Comparison of ENCODE assay signal across 8 mouse cellular contexts in the genomic region with DNA sequence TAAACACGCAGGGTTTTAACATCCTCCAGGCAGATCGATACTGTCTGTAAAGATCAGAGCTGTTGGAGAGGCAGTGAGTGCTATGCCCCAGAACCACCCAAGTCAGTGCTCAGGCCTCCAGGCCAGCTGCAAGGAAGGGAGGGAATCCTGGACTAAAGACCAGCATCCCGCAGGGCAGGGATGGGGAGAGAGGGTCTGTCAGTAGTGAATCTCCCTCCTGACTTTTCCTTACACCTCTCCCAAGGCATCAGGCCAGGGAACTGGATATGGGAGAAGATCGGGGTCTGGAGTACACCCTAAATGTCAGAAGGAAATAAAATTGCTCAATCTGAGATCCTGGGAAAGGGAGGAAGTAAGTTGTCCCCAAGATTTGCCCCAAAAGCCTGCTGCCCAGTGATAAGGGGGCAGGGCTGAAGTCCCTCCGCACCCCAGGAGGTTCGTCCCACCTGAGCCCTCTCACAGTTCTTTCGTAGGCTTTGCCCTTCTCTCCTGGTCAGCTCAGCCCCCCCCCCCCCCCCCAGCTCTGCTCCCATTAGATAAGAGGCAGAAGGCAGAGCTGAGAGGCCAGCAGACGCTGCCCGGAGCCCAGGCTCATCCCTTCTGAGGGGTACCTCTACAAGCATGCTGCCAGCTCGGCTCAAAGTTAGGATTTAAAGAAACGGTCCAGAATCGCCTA. TPM values are rescaled to one million over a fixed set of nuclear protein-coding genes. Genes with fewer than 3 reads are reported as not detected.
DNase-seq lines count a peak whose midpoint lies in the region; ATAC-seq and TF ChIP-seq lines count a peak whose summit lies in the region.

No protein-coding gene starts in this region.

- no peaks in the 10 kb centered on the region for H3K27me3 ChIP-seq in spleen, adult 2 months (ENCODE audit: control insufficient read depth, insufficient read depth, low read length)
- peaks cover 27% of the 10 kb centered on the region for H3K27me3 ChIP-seq in heart, embryonic 16.5 days (ENCODE audit: control insufficient read depth, insufficient read depth, low read length)

- no peaks in the 10 kb centered on the region for H3K36me3 ChIP-seq in spleen, adult 2 months (ENCODE audit: control insufficient read depth, insufficient read depth, low read length)
- no peaks in the 10 kb centered on the region for H3K36me3 ChIP-seq in heart, embryonic 16.5 days (ENCODE audit: control insufficient read depth, insufficient read depth)
- no peaks in the 10 kb centered on the region for H3K36me3 ChIP-seq in macrophage (ENCODE audit: inconsistent target)

- H3K4me3 ChIP-seq in spleen, adult 2 months (ENCODE audit: extremely low read depth, insufficient read depth, insufficient read length) = peak overlapping the region; percentile 60
- H3K4me3 ChIP-seq in heart, embryonic 16.5 days (ENCODE audit: low read length) = peak overlapping the region; percentile 55
- peak overlapping the region; percentile 32 for H3K4me3 ChIP-seq in macrophage (ENCODE audit: inconsistent target)

- H3K9me3 ChIP-seq in heart, embryonic 16.5 days (replicated peaks; ENCODE audit: control insufficient read depth, low read length) = no peaks in the 10 kb centered on the region

- 34% methylated on average over 12 of the region's 12 CpGs for WGBS in spleen, adult 2 months
- 19% methylated on average over 12 of the region's 12 CpGs for WGBS in heart, embryonic 16.5 days
- WGBS in macrophage (ENCODE audit: missing documents) = 25% methylated on average over 12 of the region's 12 CpGs

- no peak overlapping the region for H3K27ac ChIP-seq in spleen, adult 2 months (ENCODE audit: insufficient read depth, low read length)
- no peak overlapping the region for H3K27ac ChIP-seq in heart, embryonic 16.5 days (ENCODE audit: low read length)
- H3K27ac ChIP-seq in macrophage = no peak overlapping the region

- H3K4me1 ChIP-seq in spleen, adult 2 months (ENCODE audit: control insufficient read depth, insufficient read depth, insufficient read length) = no peaks in the 10 kb centered on the region
- H3K4me1 ChIP-seq in heart, embryonic 16.5 days (ENCODE audit: control insufficient read depth, insufficient read depth, low read length) = peaks cover 12% of the 10 kb centered on the region

- TF ChIP-seq CTCF in spleen, adult 2 months (IDR thresholded peaks at IDR 0.05; ENCODE audit: extremely low read depth, insufficient read depth, insufficient read length, insufficient replicate concordance) = no peak

- H3K9ac ChIP-seq in heart, embryonic 16.5 days (ENCODE audit: low read length) = peak overlapping the region; percentile 58

- DNase-seq in spleen, adult 2 months (ENCODE audit: low read depth in 1 of 2, low spot score in 2 of 2) = no peak
- DNase-seq in spleen, postnatal 36 days (ENCODE audit: low spot score in 2 of 2) = no peak
- peak; percentile 23 for DNase-seq in yolk sac, embryonic 10.5 days (ENCODE audit: low spot score)
- DNase-seq in cerebellum, postnatal 25 days = no peak
- DNase-seq in cerebellum, adult 18-20 months = no peak
- DNase-seq in right cerebral cortex, postnatal 14 days = no peak

- H3K79me2 ChIP-seq in macrophage (ENCODE audit: inconsistent target) = no peaks in the 10 kb centered on the region

- no peak for ATAC-seq in heart, embryonic 16.5 days (replicated peaks; ENCODE audit: extremely low read depth, insufficient read depth, low FRiP score)

- peak overlapping the region; percentile 77 for H3K4me2 ChIP-seq in heart, embryonic 16.5 days (ENCODE audit: low read depth, low read length)

- no peak for TF ChIP-seq POLR2A in spleen, adult 2 months (IDR thresholded peaks at IDR 0.05; ENCODE audit: low read depth, low read length)

RNA-seq across cellular contexts. Expression of gene Prokr1, which starts 0.7 kb away (rescaled TPM):
- polyA plus RNA-seq in spleen, adult 2 months (2012; rRNA removed) = 0.74 and 1.4 TPM in 2 replicates
- 0.87 and 1.4 TPM in 2 replicates for polyA plus RNA-seq in heart, embryonic 16.5 days (2015; fragmentation: Nextera tagmentation; extraction: Ambion mirVana)
- 1 to 10 TPM in 1 of 26 experiments, under 1 TPM in 10, not detected in 15; 0.15 to 1.4 (median 0.33) TPM for total RNA-seq in macrophage (2018; cell fraction: chromatin; rRNA removed)
- 1 to 10 TPM in 8 of 26 experiments, under 1 TPM in 18; 0.14 to 1.4 (median 0.38) TPM for total RNA-seq in macrophage (2018; cell fraction: cytosol; rRNA removed)
- total RNA-seq in macrophage (2018; cell fraction: nucleus; rRNA removed) = 1 to 10 TPM in 5 of 26 experiments, under 1 TPM in 21; 0.19 to 2.3 (median 0.67) TPM
- polyA plus RNA-seq in macrophage (2018) = 0.82 to 2.6 TPM (median 1.1 TPM) in 3 replicates

RNA-seq across cellular contexts. Expression of gene Arhgap25, which starts 56.8 kb away (rescaled TPM):
- polyA plus RNA-seq in spleen, adult 2 months (2012; rRNA removed) = 17.3 and 18.0 TPM in 2 replicates
- polyA plus RNA-seq in heart, embryonic 16.5 days (2015; fragmentation: Nextera tagmentation; extraction: Ambion mirVana) = 4.7 and 7.5 TPM in 2 replicates
- total RNA-seq in macrophage (2018; cell fraction: chromatin; rRNA removed) = 100 to 1,000 TPM in 17 of 26 experiments, 10 to 100 TPM in 9; 16.9 to 236 (median 130) TPM
- 100 to 1,000 TPM in 2 of 26 experiments, 10 to 100 TPM in 24; 20.6 to 107 (median 78.6) TPM for total RNA-seq in macrophage (2018; cell fraction: cytosol; rRNA removed)
- 100 to 1,000 TPM in 15 of 26 experiments, 10 to 100 TPM in 11; 20.6 to 179 (median 118) TPM for total RNA-seq in macrophage (2018; cell fraction: nucleus; rRNA removed)
- 57.1 to 128 TPM (median 92.0 TPM) in 3 replicates for polyA plus RNA-seq in macrophage (2018)
